Mouse (Mus musculus) C2C12 (cell line): ENCODE measurements around the gene Ptpn6.

Source experiments
- CTCF ChIP-seq: IDR thresholded peaks from one replicate; pipeline ENCODE4 v1.5.1; 2011; ENCODE audit not compliant: control insufficient read depth, insufficient read depth, insufficient read length
- FOSL1 ChIP-seq: IDR thresholded peaks from one replicate; pipeline ENCODE4 v1.8.0; 2011; ENCODE audit warnings: mild to moderate bottlenecking, low read length; ENCODE audit not compliant: poor library complexity, insufficient read depth, severe bottlenecking
- MAX ChIP-seq: IDR thresholded peaks from one replicate; pipeline ENCODE4 v1.6.1; 2011; ENCODE audit warnings: mild to moderate bottlenecking, control low read depth
- MYOD1 ChIP-seq: IDR thresholded peaks from one replicate; pipeline ENCODE4 v1.6.1; 2011; ENCODE audit warnings: low read depth; ENCODE audit not compliant: control insufficient read depth, insufficient read length
- MYOG ChIP-seq: IDR thresholded peaks from one replicate; pipeline ENCODE4 v1.6.1; 2011; ENCODE audit not compliant: control insufficient read depth, insufficient read length; ENCODE audit errors: extremely low read depth

DNA sequence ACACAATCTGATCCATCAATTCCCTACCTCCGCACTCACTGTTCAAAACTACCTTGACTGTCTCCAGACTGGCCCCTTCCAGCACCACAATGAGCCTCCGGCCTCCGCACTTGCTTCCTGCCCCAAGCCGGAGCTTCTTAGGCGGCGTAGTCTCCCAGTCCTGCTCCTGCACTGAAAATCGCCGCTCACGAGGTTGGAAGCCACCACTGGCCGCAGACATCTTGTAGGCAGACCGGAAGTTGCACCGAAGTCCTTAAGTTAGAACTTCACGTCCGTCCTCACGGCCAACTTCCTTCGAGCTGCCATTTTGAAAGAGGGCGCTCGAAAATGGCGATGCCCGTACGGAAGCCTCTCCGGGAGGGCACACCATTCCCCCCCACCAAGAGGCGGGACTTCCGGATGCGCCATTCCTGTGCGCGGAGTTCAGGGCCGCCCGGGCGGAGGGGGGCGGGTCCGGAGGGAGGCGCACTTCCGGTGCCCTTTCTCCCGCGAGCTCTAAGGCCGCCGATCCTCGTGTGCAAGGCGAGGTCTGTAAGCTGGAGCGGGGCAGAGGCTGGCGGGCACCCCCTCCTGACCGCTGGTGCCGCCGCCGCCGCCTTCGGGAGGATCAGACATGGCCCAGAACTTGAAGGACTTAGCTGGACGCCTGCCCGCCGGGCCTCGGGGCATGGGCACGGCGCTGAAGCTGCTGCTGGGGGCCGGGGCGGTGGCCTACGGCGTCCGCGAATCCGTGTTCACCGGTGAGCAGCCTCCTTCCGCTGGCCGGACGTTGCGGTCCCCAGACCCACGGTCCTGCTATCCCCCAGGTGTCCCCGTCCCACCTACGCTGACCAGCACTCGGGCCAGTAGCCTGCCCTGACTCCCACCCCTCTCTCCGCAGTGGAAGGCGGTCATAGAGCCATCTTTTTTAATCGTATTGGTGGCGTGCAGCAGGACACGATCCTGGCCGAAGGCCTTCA, 26.4 kb downstream of the Ptpn6 start, which contains the start of the genes Emg1 and Phb2:
- no peak for TF ChIP-seq CTCF
- no peak for TF ChIP-seq MYOG
- TF ChIP-seq FOSL1, result no peak
- peak; percentile 48 for TF ChIP-seq MAX
- no peak for TF ChIP-seq MYOD1
